ENCODE assay signal across 10 mouse cellular contexts in genomic region chr15:62953215-62953941, GRCm38 (mm10).
DNase-seq lines count a peak whose midpoint lies in the region; ATAC-seq lines count a peak whose summit lies in the region.
"Had no signal": no experiment of that assay in that cellular context is flagged by ENCODE, and none has a peak within 500 bp of the region (broad histone marks: within the 10 kb centered on the region; RNA-seq: fewer than 3 reads in every experiment).

No protein-coding gene starts in this region.

- peaks cover 8% of the 10 kb centered on the region; the same call in 1 of the 2 replicates for H3K4me1 ChIP-seq in forebrain, embryonic 15.5 days
- no peaks in the 10 kb centered on the region; the same call in 1 of the 2 replicates for H3K4me1 ChIP-seq in forebrain, embryonic 10.5 days
- H3K4me1 ChIP-seq: liver, embryonic 13.5 days had no signal

- no peak overlapping the region for H3K4me3 ChIP-seq in forebrain, embryonic 15.5 days
- H3K4me3 ChIP-seq in forebrain, embryonic 10.5 days, result no peak overlapping the region
- H3K4me3 ChIP-seq: liver, embryonic 13.5 days had no signal

- no peaks in the 10 kb centered on the region for H3K36me3 ChIP-seq in forebrain, embryonic 15.5 days
- H3K36me3 ChIP-seq in forebrain, embryonic 10.5 days (replicated peaks), result no peaks in the 10 kb centered on the region
- H3K36me3 ChIP-seq: liver, embryonic 13.5 days had no signal

- H3K9ac ChIP-seq in forebrain, embryonic 15.5 days (replicated peaks), result no peak overlapping the region
- H3K9ac ChIP-seq: hindbrain, embryonic 14.5 days; liver, embryonic 13.5 days had no signal

- peak; percentile 81; the same call in 1 of the 2 replicates for ATAC-seq in forebrain, embryonic 15.5 days (replicated peaks)
- ATAC-seq in megakaryocyte, adult 5-6 weeks (ENCODE audit: poor library complexity, severe bottlenecking), result no peak
- ATAC-seq in inflammation-experienced regulatory T-cells, adult 6 months, result no peak

- H3K9me3 ChIP-seq in forebrain, embryonic 15.5 days, result no peaks in the 10 kb centered on the region
- no peaks in the 10 kb centered on the region for H3K9me3 ChIP-seq in forebrain, embryonic 10.5 days
- H3K9me3 ChIP-seq: liver, embryonic 13.5 days had no signal

- H3K4me2 ChIP-seq in forebrain, embryonic 15.5 days (replicated peaks), result no peak overlapping the region
- H3K4me2 ChIP-seq: hindbrain, embryonic 14.5 days; liver, embryonic 13.5 days had no signal

- 63% methylated on average over 6 of the region's 6 CpGs for WGBS in forebrain, embryonic 15.5 days
- WGBS in forebrain, embryonic 10.5 days, result 75% methylated on average over 6 of the region's 6 CpGs

- intact Hi-C loops in left cerebral cortex, postnatal 4 days (cut with DNase I), result no loop called here

- H3K27me3 ChIP-seq in forebrain, embryonic 15.5 days, result no peaks in the 10 kb centered on the region
- H3K27me3 ChIP-seq in forebrain, embryonic 10.5 days (ENCODE audit: poor library complexity, severe bottlenecking), result no peaks in the 10 kb centered on the region
- H3K27me3 ChIP-seq: liver, embryonic 13.5 days had no signal

- peak overlapping the region; percentile 61; the same call in 1 of the 2 replicates for H3K27ac ChIP-seq in forebrain, embryonic 15.5 days (replicated peaks)
- no peak overlapping the region for H3K27ac ChIP-seq in forebrain, embryonic 10.5 days
- H3K27ac ChIP-seq: hindbrain, embryonic 14.5 days; liver, embryonic 13.5 days had no signal

- DNase-seq in forebrain, embryonic 10.5 days (ENCODE audit: extremely low spot score, low spot score), result no peak
- DNase-seq in left cerebral cortex, adult 11 months (ENCODE audit: low spot score), result peak; percentile 31
- no peak for DNase-seq in left cerebral cortex, postnatal 4 days
- peak; percentile 6 to 8 for DNase-seq in frontal cortex, postnatal 14 days (ENCODE audit: low spot score in 2 of 2)
- peak; percentile 11 for DNase-seq in right cerebral cortex, postnatal 14 days
- DNase-seq: liver, embryonic 13.5 days had no signal

Comparison
In these comparisons a context has a peak if more than half of its experiments do, and no peak if none do; other contexts are left out.
1. DNase-seq: peak in left cerebral cortex, adult 11 months (single experiment), frontal cortex, postnatal 14 days (2 of 2) and right cerebral cortex, postnatal 14 days (single experiment); none in forebrain, embryonic 10.5 days (single experiment) and left cerebral cortex, postnatal 4 days (single experiment).